Mouse (Mus musculus) olfactory bulb, adult 2 months (tissue): ENCODE results near the gene Hsd17b3.

Source experiments
- CTCF ChIP-seq: fragments of 200-500 bp; IDR thresholded peaks from 2 replicates; pipeline ENCODE4 v1.5.1; 2012; ENCODE audit warnings: low read depth, mild to moderate bottlenecking, low read length, moderate library complexity; ENCODE audit not compliant: insufficient read depth
- POLR2A ChIP-seq: fragments of 200-500 bp; IDR thresholded peaks from 2 replicates; pipeline ENCODE4 v1.6.1; 2012; ENCODE audit warnings: mild to moderate bottlenecking, low read depth, low read length, moderate library complexity; ENCODE audit not compliant: insufficient read depth

- TF ChIP-seq CTCF (no peak), POLR2A (no peak)
Observed at GRCm38 (mm10) chr13:64126316-64126715, 37.3 kb upstream of the Hsd17b3 start.
